Mouse (Mus musculus) cortical plate, adult 2 months (tissue): ENCODE data around the gene Brd7.

Source experiments
- CTCF ChIP-seq: fragments of 200-500 bp; IDR thresholded peaks from 2 replicates; pipeline ENCODE4 v1.5.1; 2011; ENCODE audit warnings: mild to moderate bottlenecking, control low read depth, low read length; ENCODE audit not compliant: insufficient read depth; ENCODE audit errors: extremely low read depth
- POLR2A ChIP-seq: fragments of 200-500 bp; IDR thresholded peaks from 2 replicates; pipeline ENCODE4 v1.6.1; 2011; ENCODE audit warnings: mild to moderate bottlenecking, low read length, control low read depth; ENCODE audit not compliant: insufficient read depth; ENCODE audit errors: extremely low read depth

- TF ChIP-seq POLR2A (no peak), CTCF (no peak)
These were observed 51.7 kb downstream of the Brd7 start for GRCm38 (mm10) chr8:88310286-88310685.
